Mouse (Mus musculus) cortical plate, adult 2 months (tissue): ENCODE data around the gene Dio1.

Experiments
- CTCF ChIP-seq: fragments of 200-500 bp; IDR thresholded peaks from 2 replicates; pipeline ENCODE4 v1.5.1; 2011; ENCODE audit warnings: mild to moderate bottlenecking, control low read depth, low read length; ENCODE audit not compliant: insufficient read depth; ENCODE audit errors: extremely low read depth
- POLR2A ChIP-seq: fragments of 200-500 bp; IDR thresholded peaks from 2 replicates; pipeline ENCODE4 v1.6.1; 2011; ENCODE audit warnings: mild to moderate bottlenecking, low read length, control low read depth; ENCODE audit not compliant: insufficient read depth; ENCODE audit errors: extremely low read depth

DNA sequence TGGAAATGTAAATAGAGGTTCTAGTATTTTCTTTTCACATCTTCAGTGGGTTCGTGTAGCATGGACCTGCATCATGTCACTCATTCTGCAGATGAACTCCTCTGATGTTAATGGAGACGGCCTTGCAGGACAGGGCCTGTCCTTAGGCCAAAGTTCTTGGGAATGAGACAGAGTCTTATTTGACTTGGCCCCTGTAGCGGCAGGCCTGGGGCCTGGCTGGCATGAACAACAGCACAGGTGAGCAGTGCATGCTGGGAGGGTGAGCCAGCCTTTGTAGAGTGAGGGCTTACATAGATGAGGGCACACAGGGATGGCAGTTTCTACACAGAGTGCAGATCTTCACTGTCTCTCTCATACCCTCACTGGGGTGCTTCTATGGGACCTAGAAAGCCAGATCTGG lies 46.6 kb upstream of the Dio1 start:
- no peak for TF ChIP-seq CTCF
- no peak for TF ChIP-seq POLR2A
